Mouse (Mus musculus) heart, adult 11 months (tissue): ENCODE results near the gene Tubb5.
A peak's percentile ranks its signal among the peaks of the same experiment; 100 is the strongest.

Experiments used
- DNase-seq: peaks from one replicate; pipeline ENCODE4 v3.0.0; 2022

Tubb5 gene

GRCm38 (mm10) chr17:35838122-35838544, at the start of gene Tubb5:
Gene Tubb5, minus strand, starts transcription at chr17:35838306.
- DNase-seq = peak; percentile 100

GRCm38 (mm10) chr17:35887725-35888124, 49.6 kb upstream of the Tubb5 start:
- no peak for DNase-seq

- DNase-seq = peak; percentile 90
These were observed 45.7 kb upstream of the Tubb5 start for GRCm38 (mm10) chr17:35883777-35884176.

GRCm38 (mm10) chr17:35882924-35883323, 44.8 kb upstream of the Tubb5 start:
- peak; percentile 91 for DNase-seq

GRCm38 (mm10) chr17:35879245-35880057, 41.3 kb upstream of the Tubb5 start, which contains the start of gene Dhx16:
Gene Dhx16, plus strand, starts transcription at chr17:35879819.
- peak; percentile 99 for DNase-seq

GRCm38 (mm10) chr17:35874721-35875120, 36.6 kb upstream of the Tubb5 start:
- peak; percentile 92 for DNase-seq

GRCm38 (mm10) chr17:35873774-35874519, 35.8 kb upstream of the Tubb5 start:
- DNase-seq = peak; percentile 98

- peak; percentile 89 for DNase-seq
These were observed 33.0 kb upstream of the Tubb5 start for GRCm38 (mm10) chr17:35870884-35871696.

- DNase-seq = peak; percentile 99
These were observed 32.2 kb upstream of the Tubb5 start for GRCm38 (mm10) chr17:35870151-35870883.

GRCm38 (mm10) chr17:35869346-35870067, 31.4 kb upstream of the Tubb5 start:
- DNase-seq = peak; percentile 98

GRCm38 (mm10) chr17:35868961-35869345, 30.8 kb upstream of the Tubb5 start:
- no peak for DNase-seq

- DNase-seq = peak; percentile 98
These were observed 30.2 kb upstream of the Tubb5 start for GRCm38 (mm10) chr17:35868165-35868820.

GRCm38 (mm10) chr17:35866911-35867890, 29.1 kb upstream of the Tubb5 start:
- DNase-seq = peak; percentile 97

GRCm38 (mm10) chr17:35866281-35866831, 28.2 kb upstream of the Tubb5 start:
- DNase-seq = peak; percentile 99

- peak; percentile 99 for DNase-seq
These were observed 27.6 kb upstream of the Tubb5 start, which contains the start of gene Ppp1r18 for GRCm38 (mm10) chr17:35865481-35866280. Gene Ppp1r18, plus strand, starts transcription at chr17:35865593.

- peak; percentile 96 for DNase-seq
These were observed 26.8 kb upstream of the Tubb5 start for GRCm38 (mm10) chr17:35864832-35865353.

- DNase-seq = peak; percentile 99
These were observed 23.2 kb upstream of the Tubb5 start, which contains the start of gene Nrm for GRCm38 (mm10) chr17:35861198-35861857. Gene Nrm, plus strand, starts transcription at chr17:35861318.

GRCm38 (mm10) chr17:35860831-35861197, 22.7 kb upstream of the Tubb5 start:
- no peak for DNase-seq
